Mouse (Mus musculus) small intestine, adult 2 months (tissue): Measurements from ENCODE around the gene Adcy1. TPM values are rescaled to one million over a fixed set of nuclear protein-coding genes. Genes with fewer than 3 reads are reported as not detected.

Experiments used
- H3K27ac ChIP-seq: fragments of 200-500 bp; 2 replicates; pipeline ENCODE4 v1.5.1; 2012; ENCODE audit warnings: low read depth, low read length, control low read depth, inconsistent platforms; ENCODE audit not compliant: insufficient read depth
- H3K27me3 ChIP-seq: fragments of 200-500 bp; 2 replicates; pipeline ENCODE4 v1.6.1; 2012; ENCODE audit warnings: mild to moderate bottlenecking, moderate library complexity, low read length, inconsistent platforms; ENCODE audit not compliant: control insufficient read depth, insufficient read depth
- H3K36me3 ChIP-seq: fragments of 200-500 bp; 2 replicates; pipeline ENCODE4 v1.6.1; 2012; ENCODE audit warnings: mild to moderate bottlenecking, low read length, control low read depth, inconsistent platforms; ENCODE audit not compliant: control insufficient read depth, insufficient read depth
- H3K4me1 ChIP-seq: fragments of 200-500 bp; 2 replicates; pipeline ENCODE4 v1.6.1; 2012; ENCODE audit warnings: low read length, inconsistent platforms, mixed read lengths; ENCODE audit not compliant: control insufficient read depth, insufficient read depth, insufficient read length
- H3K4me3 ChIP-seq: fragments of 200-500 bp; 2 replicates; pipeline ENCODE4 v1.5.1; 2012; ENCODE audit warnings: low read depth, mild to moderate bottlenecking, control low read depth, inconsistent platforms, low read length, moderate library complexity
- CTCF ChIP-seq: fragments of 200-500 bp; IDR thresholded peaks from 2 replicates; pipeline ENCODE4 v1.5.1; 2012; ENCODE audit warnings: low read depth, mild to moderate bottlenecking, control low read depth, inconsistent platforms, low read length, moderate library complexity, mixed read lengths; ENCODE audit not compliant: insufficient replicate concordance, insufficient read length; ENCODE audit errors: extremely low read depth
- POLR2A ChIP-seq: fragments of 200-500 bp; IDR thresholded peaks from 2 replicates; pipeline ENCODE4 v1.6.1; 2012; ENCODE audit warnings: low read depth, mild to moderate bottlenecking, control low read depth, inconsistent platforms, low read length, moderate library complexity
- WGBS: fragments of 180-500 bp; shearing (Covaris S2); methylation state at CpG from one replicate; pipeline ENCODE4 v1.1.7; 2018; 5-methylcytosine and 5-hydroxymethylcytosine counted together
- polyA plus RNA-seq: library from polyadenylated mRNA; depleted of rRNA; stranded (reverse); fragments of >200 nt; gene quantifications from 2 replicates; pipeline ENCODE4 v1.2.3, GENCODE M21; 2012

The Adcy1 gene
- polyA plus RNA-seq, 1 experiment, result 0.34 TPM

GRCm38 (mm10) chr11:7135763-7136162, 72.5 kb downstream of the Adcy1 start:
- Histone ChIP-seq H3K4me1 (no peaks in the 10 kb centered on the region), H3K27me3 (no peaks in the 10 kb centered on the region), H3K36me3 (no peaks in the 10 kb centered on the region), H3K27ac (no peak overlapping the region), H3K4me3 (no peak overlapping the region)
- TF ChIP-seq POLR2A (no peak), CTCF (no peak)
- 56% methylated on average over 9 of the region's 9 CpGs for WGBS

- no peak overlapping the region for H3K4me3 ChIP-seq
- no peaks in the 10 kb centered on the region for H3K27me3 ChIP-seq
- no peak overlapping the region for H3K27ac ChIP-seq
- no peaks in the 10 kb centered on the region for H3K36me3 ChIP-seq
- TF ChIP-seq POLR2A (no peak), CTCF (no peak)
- WGBS, result 53% methylated on average over 5 of the region's 5 CpGs
- H3K4me1 ChIP-seq, result no peaks in the 10 kb centered on the region
Observed at GRCm38 (mm10) chr11:7136246-7136855, 73.1 kb downstream of the Adcy1 start.

GRCm38 (mm10) chr11:7138370-7138769, 75.1 kb downstream of the Adcy1 start:
- no peak overlapping the region for H3K27ac ChIP-seq
- H3K27me3 ChIP-seq, result no peaks in the 10 kb centered on the region
- H3K4me1 ChIP-seq, result no peaks in the 10 kb centered on the region
- TF ChIP-seq CTCF, result no peak
- TF ChIP-seq POLR2A, result no peak
- no peaks in the 10 kb centered on the region for H3K36me3 ChIP-seq
- WGBS, result 87% methylated on average over 8 of the region's 8 CpGs
- no peak overlapping the region for H3K4me3 ChIP-seq

DNA sequence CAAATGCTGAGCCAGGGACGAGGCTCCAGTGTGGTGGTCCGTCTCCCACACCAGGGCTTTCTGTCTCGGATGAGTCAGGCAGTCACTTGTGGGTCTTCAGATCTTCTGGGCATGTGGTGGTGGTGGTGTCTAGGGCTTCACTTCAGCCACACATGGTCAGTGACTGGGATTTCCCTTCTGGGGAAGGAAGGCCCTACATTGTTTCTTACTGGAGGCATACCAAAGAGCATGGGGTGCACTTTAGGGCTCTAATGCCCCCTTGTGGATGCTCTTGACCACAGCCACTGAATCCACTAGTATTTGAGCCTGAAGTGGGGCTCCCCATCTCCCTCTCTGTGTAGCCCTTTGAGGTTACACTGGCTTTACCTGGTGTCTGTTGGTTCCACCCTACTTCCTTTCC, 77.2 kb downstream of the Adcy1 start:
- H3K27ac ChIP-seq, result no peak overlapping the region
- TF ChIP-seq CTCF (peak; percentile 29; the same call in 1 of the 2 replicates), POLR2A (no peak)
- no peak overlapping the region for H3K4me3 ChIP-seq
- WGBS, result 91% methylated on average over 3 of the region's 3 CpGs
- no peaks in the 10 kb centered on the region for H3K4me1 ChIP-seq
- H3K36me3 ChIP-seq, result no peaks in the 10 kb centered on the region
- H3K27me3 ChIP-seq, result no peaks in the 10 kb centered on the region

DNA sequence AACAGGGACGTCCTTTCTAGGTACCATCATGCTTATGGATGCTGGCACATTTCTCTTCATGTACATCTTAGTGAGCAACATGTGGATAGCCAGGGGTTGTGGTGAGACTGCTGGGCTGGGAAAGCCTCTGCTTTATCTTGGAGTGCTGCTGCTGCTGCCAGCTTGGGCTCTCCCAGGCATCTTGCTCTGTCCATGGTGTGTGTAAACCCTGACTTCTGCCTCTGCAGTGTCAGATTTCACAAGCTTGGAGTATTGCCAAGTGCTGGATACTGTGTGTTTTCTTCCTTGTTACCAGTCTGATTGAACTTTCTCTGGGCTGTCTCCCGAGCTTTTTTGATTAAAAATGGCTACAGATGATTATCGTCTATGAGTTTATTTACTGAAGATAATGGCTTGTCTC, 79.4 kb downstream of the Adcy1 start:
- Histone ChIP-seq H3K4me1 (no peaks in the 10 kb centered on the region), H3K4me3 (no peak overlapping the region), H3K27ac (no peak overlapping the region), H3K27me3 (no peaks in the 10 kb centered on the region), H3K36me3 (no peaks in the 10 kb centered on the region)
- TF ChIP-seq POLR2A (no peak), CTCF (no peak)
- 24% methylated on average over 3 of the region's 3 CpGs for WGBS

DNA sequence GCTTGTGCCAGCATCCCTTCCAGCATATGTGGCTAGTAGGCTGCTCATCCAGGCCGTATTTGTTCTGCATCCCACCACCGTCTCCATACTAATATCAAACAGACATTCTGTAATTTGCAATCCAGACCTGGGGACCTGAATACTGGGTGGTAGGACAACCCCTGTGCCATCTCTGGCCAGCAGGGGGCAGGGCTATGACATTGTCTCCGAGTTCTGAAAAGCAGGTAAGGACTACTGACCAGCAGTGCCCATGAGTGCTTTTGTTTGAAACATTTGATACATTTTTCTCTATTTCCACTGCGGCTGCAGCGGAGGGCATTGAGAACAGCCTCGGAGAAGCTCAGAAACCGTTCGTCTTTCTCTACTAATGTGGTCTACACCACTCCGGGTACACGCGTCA, 81.1 kb downstream of the Adcy1 start:
- Histone ChIP-seq H3K4me3 (no peak overlapping the region), H3K36me3 (no peaks in the 10 kb centered on the region), H3K4me1 (no peaks in the 10 kb centered on the region), H3K27ac (no peak overlapping the region), H3K27me3 (no peaks in the 10 kb centered on the region)
- WGBS, result 92% methylated on average over 11 of the region's 11 CpGs
- TF ChIP-seq POLR2A (no peak), CTCF (no peak)

GRCm38 (mm10) chr11:7145221-7145620, 81.9 kb downstream of the Adcy1 start:
- TF ChIP-seq POLR2A, result no peak
- no peak for TF ChIP-seq CTCF
- no peak overlapping the region for H3K4me3 ChIP-seq
- H3K27ac ChIP-seq, result no peak overlapping the region
- 46% methylated on average over 4 of the region's 4 CpGs for WGBS
- H3K36me3 ChIP-seq, result no peaks in the 10 kb centered on the region
- no peaks in the 10 kb centered on the region for H3K27me3 ChIP-seq
- H3K4me1 ChIP-seq, result no peaks in the 10 kb centered on the region

- Histone ChIP-seq H3K36me3 (no peaks in the 10 kb centered on the region), H3K27me3 (no peaks in the 10 kb centered on the region), H3K4me3 (no peak overlapping the region), H3K27ac (no peak overlapping the region), H3K4me1 (no peaks in the 10 kb centered on the region)
- WGBS, result 92% methylated on average over 8 of the region's 8 CpGs
- no peak for TF ChIP-seq POLR2A
Observed at GRCm38 (mm10) chr11:7147536-7147935, 84.2 kb downstream of the Adcy1 start.
